Mouse (Mus musculus) heart, embryonic 10.5 days (tissue): Measurements from ENCODE around the gene Sept1. TPM values are rescaled to one million over a fixed set of nuclear protein-coding genes. Genes with fewer than 3 reads are reported as not detected.

Source experiments
- DNase-seq: peaks from one replicate; pipeline ENCODE4 v3.0.0-alpha.2; 2017; ENCODE audit warnings: low spot score
- H3K27ac ChIP-seq: fragments of 300-500 bp; sonication (generic); 2 replicates; pipeline ENCODE4 v1.5.1; 2016; ENCODE audit warnings: mild to moderate bottlenecking
- H3K27me3 ChIP-seq: fragments of 300-500 bp; sonication (generic); 2 replicates; pipeline ENCODE4 v1.6.1; 2016; ENCODE audit warnings: mild to moderate bottlenecking; ENCODE audit not compliant: poor library complexity, insufficient read depth, severe bottlenecking
- H3K36me3 ChIP-seq: fragments of 300-500 bp; sonication (generic); 2 replicates; pipeline ENCODE4 v1.6.1; 2016; ENCODE audit warnings: mild to moderate bottlenecking, moderate library complexity
- H3K4me1 ChIP-seq: fragments of 300-500 bp; sonication (generic); 2 replicates; pipeline ENCODE4 v1.6.1; 2016; ENCODE audit warnings: mild to moderate bottlenecking
- H3K4me3 ChIP-seq: fragments of 300-500 bp; sonication (generic); 2 replicates; pipeline ENCODE4 v1.5.1; 2016; ENCODE audit warnings: mild to moderate bottlenecking, moderate library complexity
- H3K9me3 ChIP-seq: fragments of 300-500 bp; sonication (generic); 2 replicates; pipeline ENCODE4 v1.6.1; 2016; ENCODE audit warnings: mild to moderate bottlenecking, moderate library complexity
- WGBS: fragments of 180-500 bp; shearing (Covaris S2); methylation state at CpG from one replicate; pipeline ENCODE4 v1.1.7; 2016; 5-methylcytosine and 5-hydroxymethylcytosine counted together
- polyA plus RNA-seq: library from polyadenylated mRNA; unstranded; fragments of >200 nt; fragmentation: Nextera tagmentation; extraction: Ambion mirVana; gene quantifications from 2 replicates; pipeline ENCODE4 v1.2.1, GENCODE M21; 2016

The Sept1 gene
- polyA plus RNA-seq, 1 experiment from 2014 or later, result 25.4 TPM

GRCm38 (mm10) chr7:127212432-127213250 is 20.3 kb downstream of the Sept1 start:
- 86% methylated on average over 12 of the region's 12 CpGs for WGBS
- Histone ChIP-seq H3K27me3 (peaks cover 11% of the 10 kb centered on the region; the same call in 1 of the 2 replicates), H3K9me3 (no peaks in the 10 kb centered on the region), H3K4me3 (no peak overlapping the region), H3K4me1 (peaks cover 51% of the 10 kb centered on the region), H3K27ac (no peak overlapping the region; the same call in 1 of the 2 replicates), H3K36me3 (no peaks in the 10 kb centered on the region)
- no peak for DNase-seq

GRCm38 (mm10) chr7:127211014-127211745 is 21.8 kb downstream of the Sept1 start:
- Histone ChIP-seq H3K4me1 (peaks cover 53% of the 10 kb centered on the region), H3K9me3 (no peaks in the 10 kb centered on the region), H3K27ac (peak overlapping the region; percentile 65), H3K4me3 (no peak overlapping the region), H3K27me3 (peaks cover 11% of the 10 kb centered on the region; the same call in 1 of the 2 replicates), H3K36me3 (0 out of 2 replicates have a peak, but pooled peaks cover 3% of the 10 kb centered on the region)
- 57% methylated on average over 5 of the region's 5 CpGs for WGBS
- no peak for DNase-seq

GRCm38 (mm10) chr7:127210266-127210665 is 22.7 kb downstream of the Sept1 start:
- WGBS, result 82% methylated on average over 4 of the region's 4 CpGs
- Histone ChIP-seq H3K27me3 (peaks cover 11% of the 10 kb centered on the region; the same call in 1 of the 2 replicates), H3K4me3 (no peak overlapping the region), H3K9me3 (no peaks in the 10 kb centered on the region), H3K36me3 (peaks cover 5% of the 10 kb centered on the region), H3K27ac (0 out of 2 replicates have a peak overlapping the region, but pooled peaks have one; percentile 3), H3K4me1 (peaks cover 53% of the 10 kb centered on the region)
- no peak for DNase-seq

- H3K27me3 ChIP-seq, result peaks cover 11% of the 10 kb centered on the region; the same call in 1 of the 2 replicates
- no peak for DNase-seq
- H3K4me3 ChIP-seq, result no peak overlapping the region
- peak overlapping the region; percentile 97 for H3K27ac ChIP-seq
- no peaks in the 10 kb centered on the region for H3K9me3 ChIP-seq
- 76% methylated on average over 5 of the region's 5 CpGs for WGBS
- H3K4me1 ChIP-seq, result peaks cover 49% of the 10 kb centered on the region
- H3K36me3 ChIP-seq, result peaks cover 9% of the 10 kb centered on the region
Measured at GRCm38 (mm10) chr7:127209851-127210250, 23.1 kb downstream of the Sept1 start.

- peaks cover 39% of the 10 kb centered on the region for H3K4me1 ChIP-seq
- peaks cover 1% of the 10 kb centered on the region; the same call in 1 of the 2 replicates for H3K27me3 ChIP-seq
- peak within 1 kb of the TSS; percentile 75 for H3K4me3 ChIP-seq
- DNase-seq, result peak; percentile 98
- WGBS, result under 1% methylated on average over 44 of the region's 44 CpGs
- peaks cover 15% of the 10 kb centered on the region for H3K36me3 ChIP-seq
- peak within 1 kb of the TSS; percentile 97 for H3K27ac ChIP-seq
- no peaks in the 10 kb centered on the region for H3K9me3 ChIP-seq
Measured at GRCm38 (mm10) chr7:127208553-127209438, 24.1 kb downstream of the Sept1 start, which contains the start of gene Mylpf. Gene Mylpf (plus strand): TSS chr7:127208890.

- Histone ChIP-seq H3K27me3 (no peaks in the 10 kb centered on the region), H3K4me3 (peak within 1 kb of the TSS; percentile 75), H3K4me1 (peaks cover 36% of the 10 kb centered on the region), H3K27ac (peak within 1 kb of the TSS; percentile 97), H3K9me3 (no peaks in the 10 kb centered on the region), H3K36me3 (peaks cover 20% of the 10 kb centered on the region)
- WGBS, result under 1% methylated on average over 41 of the region's 44 CpGs
- no peak for DNase-seq
Measured at GRCm38 (mm10) chr7:127208295-127208552, 24.7 kb downstream of the Sept1 start, which contains the start of gene Tbc1d10b. Gene Tbc1d10b (minus strand): TSS chr7:127208468.

GRCm38 (mm10) chr7:127207374-127208294 is 25.3 kb downstream of the Sept1 start:
- Histone ChIP-seq H3K4me1 (peaks cover 39% of the 10 kb centered on the region), H3K9me3 (no peaks in the 10 kb centered on the region), H3K36me3 (peaks cover 26% of the 10 kb centered on the region), H3K27ac (peak overlapping the region; percentile 97), H3K27me3 (no peaks in the 10 kb centered on the region), H3K4me3 (peak overlapping the region; percentile 75)
- WGBS, result under 1% methylated on average over 53 of the region's 53 CpGs
- peak; percentile 85 for DNase-seq

- Histone ChIP-seq H3K9me3 (no peaks in the 10 kb centered on the region), H3K4me1 (peaks cover 36% of the 10 kb centered on the region), H3K36me3 (peaks cover 36% of the 10 kb centered on the region), H3K4me3 (peak overlapping the region; percentile 75), H3K27me3 (no peaks in the 10 kb centered on the region), H3K27ac (peak overlapping the region; percentile 97)
- 57% methylated on average over 2 of the region's 2 CpGs for WGBS
- DNase-seq, result no peak
Measured at GRCm38 (mm10) chr7:127206606-127207005, 26.3 kb downstream of the Sept1 start.

GRCm38 (mm10) chr7:127196484-127196883 is 36.4 kb downstream of the Sept1 start:
- 57% methylated on average over 11 of the region's 11 CpGs for WGBS
- H3K4me1 ChIP-seq, result peaks cover 26% of the 10 kb centered on the region
- peaks cover 80% of the 10 kb centered on the region for H3K36me3 ChIP-seq
- H3K9me3 ChIP-seq, result no peaks in the 10 kb centered on the region
- peak overlapping the region; percentile 94 for H3K27ac ChIP-seq
- H3K4me3 ChIP-seq, result peak overlapping the region; percentile 87
- H3K27me3 ChIP-seq, result no peaks in the 10 kb centered on the region
- DNase-seq, result no peak

- peak; percentile 99 for DNase-seq
- peak within 1 kb of the TSS; percentile 94 for H3K27ac ChIP-seq
- no peaks in the 10 kb centered on the region for H3K9me3 ChIP-seq
- H3K27me3 ChIP-seq, result no peaks in the 10 kb centered on the region
- H3K36me3 ChIP-seq, result peaks cover 77% of the 10 kb centered on the region
- peak within 1 kb of the TSS; percentile 87 for H3K4me3 ChIP-seq
- WGBS, result under 1% methylated on average over 51 of the region's 51 CpGs
- H3K4me1 ChIP-seq, result peaks cover 26% of the 10 kb centered on the region
Measured at GRCm38 (mm10) chr7:127195544-127196295, 37.2 kb downstream of the Sept1 start, which contains the start of gene Cd2bp2. Gene Cd2bp2 (minus strand): TSS chr7:127196050.

GRCm38 (mm10) chr7:127194633-127195029 is 38.3 kb downstream of the Sept1 start:
- Histone ChIP-seq H3K36me3 (peaks cover 66% of the 10 kb centered on the region), H3K9me3 (no peaks in the 10 kb centered on the region), H3K4me1 (peaks cover 26% of the 10 kb centered on the region), H3K27ac (peak overlapping the region; percentile 94), H3K27me3 (no peaks in the 10 kb centered on the region), H3K4me3 (peak overlapping the region; percentile 87)
- WGBS, result 75% methylated on average over 7 of the region's 7 CpGs
- no peak for DNase-seq
